Mouse (Mus musculus) olfactory bulb, adult 2 months (tissue): ENCODE results near the gene Ppp6r3.

Source experiments
- CTCF ChIP-seq: fragments of 200-500 bp; IDR thresholded peaks from 2 replicates; pipeline ENCODE4 v1.5.1; 2012; ENCODE audit warnings: low read depth, mild to moderate bottlenecking, low read length, moderate library complexity; ENCODE audit not compliant: insufficient read depth
- POLR2A ChIP-seq: fragments of 200-500 bp; IDR thresholded peaks from 2 replicates; pipeline ENCODE4 v1.6.1; 2012; ENCODE audit warnings: mild to moderate bottlenecking, low read depth, low read length, moderate library complexity; ENCODE audit not compliant: insufficient read depth

- no peak for TF ChIP-seq POLR2A
- no peak for TF ChIP-seq CTCF
Observed at GRCm38 (mm10) chr19:3611730-3612129, 36.2 kb upstream of the Ppp6r3 start.
